8 mouse cellular contexts compared by ENCODE assay signal in genomic region chrX:103694787-103695164, GRCm38 (mm10).
DNase-seq lines count a peak whose midpoint lies in the region; ATAC-seq lines count a peak whose summit lies in the region.

No protein-coding gene starts in this region.

- H3K27ac ChIP-seq in forebrain, embryonic 12.5 days: peak overlapping the region; percentile 69; the same call in 1 of the 2 replicates
- H3K27ac ChIP-seq in limb, embryonic 15.5 days: no peak overlapping the region
- no peak overlapping the region for H3K27ac ChIP-seq in stomach, embryonic 14.5 days (ENCODE audit: low read length)

- H3K36me3 ChIP-seq in forebrain, embryonic 12.5 days (replicated peaks): no peaks in the 10 kb centered on the region
- H3K36me3 ChIP-seq in limb, embryonic 15.5 days: no peaks in the 10 kb centered on the region
- H3K36me3 ChIP-seq in stomach, embryonic 14.5 days (ENCODE audit: control insufficient read depth, insufficient read depth, low read length): no peaks in the 10 kb centered on the region

- peaks cover 93% of the 10 kb centered on the region for H3K27me3 ChIP-seq in forebrain, embryonic 12.5 days
- peaks cover 52% of the 10 kb centered on the region for H3K27me3 ChIP-seq in limb, embryonic 15.5 days
- H3K27me3 ChIP-seq in stomach, embryonic 14.5 days (ENCODE audit: control insufficient read depth, insufficient read depth, low read length): 0 out of 2 replicates have a peak, but pooled peaks cover 2% of the 10 kb centered on the region

- 9% methylated on average over 17 of the region's 17 CpGs for WGBS in forebrain, embryonic 12.5 days
- WGBS in limb, embryonic 15.5 days: 7% methylated on average over 15 of the region's 17 CpGs
- 12% methylated on average over 15 of the region's 17 CpGs for WGBS in stomach, embryonic 14.5 days

- DNase-seq in adrenal gland, postnatal 14 days: peak; percentile 8
- no peak for DNase-seq in adrenal gland, postnatal 4 days (ENCODE audit: low spot score in 2 of 2)
- peak; percentile 8 to 9 for DNase-seq in left cerebral cortex, postnatal 36 days (ENCODE audit: low spot score in 2 of 2)
- DNase-seq in left cerebral cortex, postnatal 4 days: no peak
- DNase-seq in gastrocnemius, postnatal 14 days: no peak

- peak overlapping the region; percentile 44 for H3K4me3 ChIP-seq in forebrain, embryonic 12.5 days (replicated peaks)
- H3K4me3 ChIP-seq in limb, embryonic 15.5 days: peak overlapping the region; percentile 42
- peak overlapping the region; percentile 35 for H3K4me3 ChIP-seq in stomach, embryonic 14.5 days (ENCODE audit: low read depth, low read length)

- no peaks in the 10 kb centered on the region for H3K9me3 ChIP-seq in forebrain, embryonic 12.5 days
- no peaks in the 10 kb centered on the region for H3K9me3 ChIP-seq in limb, embryonic 15.5 days
- no peaks in the 10 kb centered on the region for H3K9me3 ChIP-seq in stomach, embryonic 14.5 days (ENCODE audit: control insufficient read depth, low read depth, low read length)

- peaks cover 12% of the 10 kb centered on the region for H3K4me1 ChIP-seq in forebrain, embryonic 12.5 days
- H3K4me1 ChIP-seq in limb, embryonic 15.5 days: peaks cover 6% of the 10 kb centered on the region; the same call in 1 of the 2 replicates
- H3K4me1 ChIP-seq in stomach, embryonic 14.5 days (ENCODE audit: control insufficient read depth, insufficient read depth, low read length): no peaks in the 10 kb centered on the region

- peak overlapping the region; percentile 77 for H3K4me2 ChIP-seq in forebrain, embryonic 12.5 days
- H3K4me2 ChIP-seq in limb, embryonic 15.5 days: peak overlapping the region; percentile 76
- peak overlapping the region; percentile 67 for H3K4me2 ChIP-seq in stomach, embryonic 14.5 days (replicated peaks; ENCODE audit: low read depth, low read length)

- intact Hi-C loops in left cerebral cortex, postnatal 36 days (cut with DNase I): loop anchor here (5.0 to 10.0 kb wide), 3 partner anchors 128 to 220 kb away; partner anchors contain the start of gene Slc16a2
- intact Hi-C loops in left cerebral cortex, postnatal 4 days (cut with DNase I): loop anchor here (10.0 kb wide), 1 partner anchor 240 kb away; no protein-coding TSS in a partner anchor
- intact Hi-C loops in gastrocnemius, postnatal 14 days (cut with DNase I; ENCODE audit: low total_unique reads): loop anchor here (10.0 kb wide), 1 partner anchor 150 kb away; no protein-coding TSS in a partner anchor

- peak overlapping the region; percentile 42; the same call in 1 of the 2 replicates for H3K9ac ChIP-seq in forebrain, embryonic 12.5 days
- 0 out of 2 replicates have a peak overlapping the region, but pooled peaks have one; percentile 28 for H3K9ac ChIP-seq in limb, embryonic 15.5 days
- no peak overlapping the region for H3K9ac ChIP-seq in stomach, embryonic 14.5 days (replicated peaks; ENCODE audit: low read depth, low read length)

- peak; percentile 44; the same call in 1 of the 2 replicates for ATAC-seq in forebrain, embryonic 12.5 days (ENCODE audit: low FRiP score)
- no peak for ATAC-seq in limb, embryonic 15.5 days (ENCODE audit: insufficient number of reproducible peaks, low FRiP score, low TSS enrichment, low read depth)
- ATAC-seq in stomach, embryonic 14.5 days (ENCODE audit: insufficient number of reproducible peaks, insufficient read depth, low FRiP score, low read depth): peak; percentile 42; the same call in 1 of the 2 replicates

Comparison
In these comparisons a context has a peak if more than half of its experiments do, and no peak if none do; other contexts are left out.
1. DNase-seq: peak in adrenal gland, postnatal 14 days (single experiment) and left cerebral cortex, postnatal 36 days (2 of 2); none in adrenal gland, postnatal 4 days (0 of 2), left cerebral cortex, postnatal 4 days (single experiment) and gastrocnemius, postnatal 14 days (single experiment).
2. Peak in every context shown above with its lines, with median percentiles within 50 percentile points of each other: H3K4me2 ChIP-seq and H3K4me3 ChIP-seq.